In the genomic region with DNA sequence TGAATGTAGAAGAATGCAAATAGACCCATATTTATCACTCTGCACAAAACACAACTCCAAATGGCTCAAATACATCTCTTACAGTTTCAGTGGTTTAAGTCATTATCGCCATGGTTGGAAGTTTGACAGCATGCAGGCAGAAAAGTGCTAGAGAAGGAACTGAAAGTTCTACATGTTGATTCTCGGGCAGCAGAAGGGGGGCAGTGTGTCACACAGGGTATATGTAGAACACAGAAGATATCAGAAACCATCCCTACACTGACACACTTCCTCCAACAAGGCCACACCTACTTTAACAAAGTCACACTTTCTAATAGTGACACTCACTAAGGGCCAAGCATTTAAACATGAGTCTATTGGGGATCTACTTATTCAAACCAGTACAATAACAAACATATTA, we compare ENCODE assay signal across 15 mouse cellular contexts.
"Had no signal": no experiment of that assay in that cellular context is flagged by ENCODE, and none has a peak within 500 bp of the region (broad histone marks: within the 10 kb centered on the region; RNA-seq: fewer than 3 reads in every experiment).

No protein-coding gene starts in this region.

- DNase-seq: cerebellum, adult 9-10 months; cerebellum, adult 9-11 months; cerebellum, postnatal 10 days; cerebellum, postnatal 14 days; cerebellum, postnatal 25 days; cerebellum, postnatal 36 days; embryo, embryonic 11 days; forebrain, postnatal 0 days; gastrocnemius, adult 2 months; gastrocnemius, postnatal 10 days; gastrocnemius, postnatal 14 days; gastrocnemius, postnatal 25 days; gastrocnemius, postnatal 36 days; heart, adult 18-20 months; heart, adult 2 months had no signal
